Mouse (Mus musculus): Measurements from ENCODE around the gene Nr1h4.

GRCm38 (mm10) chr10:89464760-89465405 lies 68.5 kb downstream of the Nr1h4 start:
- TF ChIP-seq CTCF (IDR thresholded peaks at IDR 0.05; ENCODE audit: insufficient read depth, low read depth, low read length) (no peak), POLR2A (IDR thresholded peaks at IDR 0.05; ENCODE audit: insufficient read depth, low read depth, low read length) (no peak)
